Mouse (Mus musculus): Measurements from ENCODE around the gene Hip1r. TPM values are rescaled to one million over a fixed set of nuclear protein-coding genes. Genes with fewer than 3 reads are reported as not detected.

The Hip1r gene
- polyA plus RNA-seq, 1 experiment from 2014 or later, result 18.3 TPM

DNA sequence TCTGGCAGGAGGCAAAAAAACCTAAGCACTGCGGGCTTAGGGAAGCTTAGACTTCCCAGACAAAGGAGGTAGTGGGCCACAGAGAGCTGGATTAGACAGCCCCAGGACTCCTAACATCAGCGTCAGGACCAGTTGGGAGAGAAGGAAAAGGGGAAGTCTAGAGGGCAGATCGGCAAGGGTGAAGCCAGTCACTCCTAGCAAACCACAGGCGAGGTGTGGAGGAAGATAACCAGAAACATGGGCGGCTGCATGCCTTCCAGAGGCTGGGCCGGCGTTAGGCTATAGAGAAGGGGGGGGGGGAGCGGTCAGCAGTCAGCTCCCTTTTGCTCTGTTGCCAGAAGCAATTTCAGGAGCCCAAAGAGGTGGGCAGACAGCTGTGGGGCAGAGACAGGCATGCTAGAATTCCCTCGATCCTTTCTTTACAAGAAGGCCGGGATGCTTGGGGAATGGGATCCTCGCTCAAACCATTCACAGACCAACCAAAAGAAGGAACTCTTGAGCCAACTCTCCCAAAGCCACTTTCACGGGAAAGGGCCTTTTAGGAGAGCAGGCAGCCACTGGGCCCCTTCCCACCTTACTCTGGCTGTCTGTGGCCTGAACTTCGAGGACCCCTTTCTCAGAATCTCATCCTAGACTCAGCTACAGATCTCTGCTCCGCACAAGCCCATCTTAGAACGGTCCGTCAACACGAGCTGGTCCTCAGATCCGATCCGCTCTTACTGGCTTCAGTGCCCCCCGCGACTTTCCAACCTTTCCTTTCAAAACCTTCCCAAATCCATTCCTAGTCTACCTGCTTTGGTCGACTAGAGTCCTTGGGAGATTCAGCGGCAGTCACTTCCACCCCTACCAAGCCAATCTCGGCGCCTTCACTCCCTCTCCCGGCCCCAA is 57.9 kb downstream of the Hip1r start:
- 2% methylated on average over 25 of the region's 26 CpGs for WGBS
- no peaks in the 10 kb centered on the region for H3K9me3 ChIP-seq (ENCODE audit: control insufficient read depth)
- peak overlapping the region; percentile 93 for H3K4me3 ChIP-seq (ENCODE audit: low read depth, low read length)
- peaks cover 5% of the 10 kb centered on the region; the same call in 1 of the 2 replicates for H3K4me1 ChIP-seq (replicated peaks; ENCODE audit: control insufficient read depth, insufficient read depth, low read length)
- H3K4me2 ChIP-seq (replicated peaks; ENCODE audit: low read depth), result peak overlapping the region; percentile 89
- no peak for TF ChIP-seq CTCF (IDR thresholded peaks at IDR 0.05; ENCODE audit: low read depth)
- H3K27ac ChIP-seq (ENCODE audit: low read depth, low read length), result peak overlapping the region; percentile 88
- peaks cover 3% of the 10 kb centered on the region; the same call in 1 of the 2 replicates for H3K36me3 ChIP-seq (ENCODE audit: control insufficient read depth, insufficient read depth)
- no peak for ATAC-seq
- H3K9ac ChIP-seq (ENCODE audit: low read depth, low read length), result peak overlapping the region; percentile 86
- no peaks in the 10 kb centered on the region for H3K27me3 ChIP-seq (replicated peaks; ENCODE audit: control insufficient read depth, insufficient read depth, low read length)

DNA sequence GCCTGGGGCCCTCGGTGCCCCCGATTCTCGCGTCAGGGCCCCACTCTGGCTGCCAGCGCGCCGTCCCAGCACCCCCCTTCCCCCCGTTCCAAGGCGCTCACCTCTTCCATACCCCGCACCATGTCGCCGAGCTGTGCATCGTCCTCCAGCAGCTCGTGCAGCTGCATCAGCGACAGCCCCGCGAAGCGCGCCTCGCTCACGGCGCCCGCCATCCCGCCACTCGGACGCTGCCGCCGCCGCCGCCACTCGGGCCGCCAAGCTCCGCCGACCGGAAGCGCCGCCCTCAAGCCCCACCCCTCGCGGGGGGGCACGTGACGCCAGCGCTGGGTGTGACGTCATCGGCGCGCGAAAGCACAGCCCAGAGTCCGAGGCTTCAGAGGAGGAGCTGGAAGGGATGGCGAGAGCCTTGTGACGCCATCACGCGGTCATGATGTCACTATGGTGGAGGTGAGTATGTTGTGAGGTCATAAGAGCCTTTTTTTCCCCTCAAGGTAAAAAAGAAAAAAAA is 58.6 kb downstream of the Hip1r start, which contains the start of gene Vps37b:
TSS of gene Vps37b (minus strand) at position 270 of the 508 bp plus-strand sequence.
- Histone ChIP-seq H3K36me3 (ENCODE audit: control insufficient read depth, insufficient read depth) (no peaks in the 10 kb centered on the region), H3K9ac (ENCODE audit: low read depth, low read length) (peak within 1 kb of the TSS; percentile 86), H3K27me3 (replicated peaks; ENCODE audit: control insufficient read depth, insufficient read depth, low read length) (no peaks in the 10 kb centered on the region), H3K27ac (ENCODE audit: low read depth, low read length) (peak within 1 kb of the TSS; percentile 88), H3K4me3 (ENCODE audit: low read depth, low read length) (peak within 1 kb of the TSS; percentile 93), H3K4me1 (replicated peaks; ENCODE audit: control insufficient read depth, insufficient read depth, low read length) (peaks cover 5% of the 10 kb centered on the region; the same call in 1 of the 2 replicates), H3K4me2 (replicated peaks; ENCODE audit: low read depth) (peak within 1 kb of the TSS; percentile 89), H3K9me3 (ENCODE audit: control insufficient read depth) (no peaks in the 10 kb centered on the region)
- under 1% methylated on average over 52 of the region's 52 CpGs for WGBS
- ATAC-seq, result peak; percentile 85
- no peak for TF ChIP-seq CTCF (IDR thresholded peaks at IDR 0.05; ENCODE audit: low read depth)

DNA sequence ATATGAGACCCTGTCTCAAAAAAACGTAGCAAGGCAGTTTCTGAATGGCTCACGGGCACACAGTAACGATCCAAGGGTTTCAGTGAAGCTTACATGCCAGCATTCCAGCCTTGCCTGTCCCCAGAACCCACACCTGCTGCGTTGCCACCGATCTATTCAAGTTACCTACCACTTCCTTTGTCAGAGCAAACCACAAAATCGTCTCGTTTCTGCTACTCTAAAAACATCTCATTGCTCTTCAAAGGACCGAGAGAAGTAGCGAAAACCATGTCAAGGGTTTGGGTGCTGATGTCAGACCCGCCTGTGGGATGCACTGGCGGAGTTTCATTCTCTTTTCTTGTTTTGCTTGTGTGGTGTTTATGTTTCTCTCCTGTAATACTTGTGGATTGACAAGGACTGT is 61.0 kb downstream of the Hip1r start:
- H3K27ac ChIP-seq (ENCODE audit: low read depth, low read length), result no peak overlapping the region
- H3K4me1 ChIP-seq (replicated peaks; ENCODE audit: control insufficient read depth, insufficient read depth, low read length), result peaks cover 2% of the 10 kb centered on the region; the same call in 1 of the 2 replicates
- no peak overlapping the region for H3K9ac ChIP-seq (ENCODE audit: low read depth, low read length)
- no peak for ATAC-seq
- no peaks in the 10 kb centered on the region for H3K9me3 ChIP-seq (ENCODE audit: control insufficient read depth)
- H3K4me3 ChIP-seq (ENCODE audit: low read depth, low read length), result no peak overlapping the region
- no peaks in the 10 kb centered on the region for H3K36me3 ChIP-seq (ENCODE audit: control insufficient read depth, insufficient read depth)
- H3K4me2 ChIP-seq (replicated peaks; ENCODE audit: low read depth), result no peak overlapping the region
- no peak for TF ChIP-seq CTCF (IDR thresholded peaks at IDR 0.05; ENCODE audit: low read depth)
- no peaks in the 10 kb centered on the region for H3K27me3 ChIP-seq (replicated peaks; ENCODE audit: control insufficient read depth, insufficient read depth, low read length)
- WGBS, result 75% methylated on average over 11 of the region's 11 CpGs

DNA sequence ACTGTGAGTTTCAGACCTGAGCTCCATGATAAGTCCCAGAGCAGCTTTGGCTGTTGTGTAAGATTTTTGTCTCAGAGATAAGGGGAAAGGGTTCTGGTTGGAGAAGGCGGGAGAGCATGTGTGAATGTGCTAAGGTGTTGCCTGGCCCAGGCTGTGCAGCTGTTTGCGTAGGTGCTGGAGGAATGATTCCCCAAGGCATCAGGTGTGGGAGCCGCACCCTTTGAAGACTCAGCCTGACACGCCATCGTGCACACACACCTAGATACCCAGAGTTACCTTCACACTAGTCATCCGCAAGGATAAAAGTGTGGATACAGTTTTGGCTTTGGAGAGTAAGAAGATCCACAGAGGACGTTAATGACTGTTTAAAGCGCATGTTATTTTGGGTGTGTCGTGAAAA is 62.0 kb downstream of the Hip1r start:
- no peak for ATAC-seq
- no peak overlapping the region for H3K9ac ChIP-seq (ENCODE audit: low read depth, low read length)
- H3K4me1 ChIP-seq (replicated peaks; ENCODE audit: control insufficient read depth, insufficient read depth, low read length), result no peaks in the 10 kb centered on the region
- H3K4me2 ChIP-seq (replicated peaks; ENCODE audit: low read depth), result no peak overlapping the region
- H3K4me3 ChIP-seq (ENCODE audit: low read depth, low read length), result no peak overlapping the region
- H3K36me3 ChIP-seq (ENCODE audit: control insufficient read depth, insufficient read depth), result no peaks in the 10 kb centered on the region
- no peak for TF ChIP-seq CTCF (IDR thresholded peaks at IDR 0.05; ENCODE audit: low read depth)
- H3K27ac ChIP-seq (ENCODE audit: low read depth, low read length), result no peak overlapping the region
- no peaks in the 10 kb centered on the region for H3K9me3 ChIP-seq (ENCODE audit: control insufficient read depth)
- WGBS, result 60% methylated on average over 9 of the region's 9 CpGs
- no peaks in the 10 kb centered on the region for H3K27me3 ChIP-seq (replicated peaks; ENCODE audit: control insufficient read depth, insufficient read depth, low read length)

DNA sequence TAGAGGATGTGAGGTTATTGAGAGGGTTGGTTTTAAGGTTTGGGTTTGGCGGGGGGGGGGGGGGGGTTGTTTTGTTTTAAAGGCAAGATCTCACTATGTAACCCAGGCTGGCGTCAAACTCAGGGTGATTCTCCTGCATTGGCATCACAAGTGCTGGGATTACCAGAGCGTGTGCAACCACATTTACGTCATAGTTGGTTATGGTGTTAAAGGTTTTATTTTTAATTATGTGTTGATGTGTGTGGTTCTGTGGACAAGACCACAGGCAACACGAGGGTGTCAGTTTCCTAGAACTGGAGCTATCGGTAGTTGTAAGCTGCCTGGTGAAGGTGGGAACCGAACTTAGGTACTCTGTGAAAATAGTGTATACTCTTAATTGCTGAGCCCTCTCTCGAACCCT is 62.4 kb downstream of the Hip1r start:
- no peaks in the 10 kb centered on the region for H3K27me3 ChIP-seq (replicated peaks; ENCODE audit: control insufficient read depth, insufficient read depth, low read length)
- H3K4me2 ChIP-seq (replicated peaks; ENCODE audit: low read depth), result no peak overlapping the region
- H3K36me3 ChIP-seq (ENCODE audit: control insufficient read depth, insufficient read depth), result no peaks in the 10 kb centered on the region
- WGBS, result 79% methylated on average over 8 of the region's 8 CpGs
- ATAC-seq, result no peak
- H3K9me3 ChIP-seq (ENCODE audit: control insufficient read depth), result no peaks in the 10 kb centered on the region
- no peak overlapping the region for H3K4me3 ChIP-seq (ENCODE audit: low read depth, low read length)
- H3K4me1 ChIP-seq (replicated peaks; ENCODE audit: control insufficient read depth, insufficient read depth, low read length), result no peaks in the 10 kb centered on the region
- TF ChIP-seq CTCF (IDR thresholded peaks at IDR 0.05; ENCODE audit: low read depth), result no peak
- no peak overlapping the region for H3K9ac ChIP-seq (ENCODE audit: low read depth, low read length)
- no peak overlapping the region for H3K27ac ChIP-seq (ENCODE audit: low read depth, low read length)

DNA sequence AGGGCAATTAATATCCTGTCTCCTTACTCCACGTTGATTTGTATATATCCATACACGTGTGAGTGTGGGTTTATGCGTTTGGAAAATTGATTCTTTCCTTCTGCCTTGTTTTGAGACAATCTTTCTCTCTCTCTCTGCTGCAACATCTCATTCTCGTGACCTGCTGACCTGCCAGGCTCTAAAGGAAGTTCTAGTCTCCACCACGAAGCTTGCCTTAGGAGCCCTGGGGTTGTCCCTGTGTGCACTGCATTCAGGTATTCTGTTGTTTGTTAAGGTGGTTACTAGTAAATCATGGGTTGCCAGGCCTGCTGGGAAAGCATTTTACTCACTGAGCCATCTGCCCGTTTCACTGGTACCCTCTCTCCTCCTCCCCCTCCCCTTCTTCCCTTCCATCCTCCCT is 62.9 kb downstream of the Hip1r start:
- Histone ChIP-seq H3K9me3 (ENCODE audit: control insufficient read depth) (no peaks in the 10 kb centered on the region), H3K27me3 (replicated peaks; ENCODE audit: control insufficient read depth, insufficient read depth, low read length) (no peaks in the 10 kb centered on the region), H3K4me2 (replicated peaks; ENCODE audit: low read depth) (no peak overlapping the region), H3K4me3 (ENCODE audit: low read depth, low read length) (no peak overlapping the region), H3K4me1 (replicated peaks; ENCODE audit: control insufficient read depth, insufficient read depth, low read length) (no peaks in the 10 kb centered on the region), H3K9ac (ENCODE audit: low read depth, low read length) (no peak overlapping the region), H3K27ac (ENCODE audit: low read depth, low read length) (no peak overlapping the region), H3K36me3 (ENCODE audit: control insufficient read depth, insufficient read depth) (no peaks in the 10 kb centered on the region)
- WGBS, result 38% methylated on average over 6 of the region's 6 CpGs
- no peak for TF ChIP-seq CTCF (IDR thresholded peaks at IDR 0.05; ENCODE audit: low read depth)
- no peak for ATAC-seq

Measured in intestine, postnatal 0 days (tissue).